Mouse (Mus musculus) spleen, adult 2 months (tissue): ENCODE measurements around the gene Ppp2r1a.

Source experiments
- CTCF ChIP-seq: fragments of 200-500 bp; IDR thresholded peaks from 2 replicates; pipeline ENCODE4 v1.5.1; 2011; ENCODE audit warnings: mild to moderate bottlenecking, inconsistent platforms; ENCODE audit not compliant: insufficient read depth, insufficient read length, insufficient replicate concordance; ENCODE audit errors: extremely low read depth
- POLR2A ChIP-seq: fragments of 200-500 bp; IDR thresholded peaks from 2 replicates; pipeline ENCODE4 v1.6.1; 2011; ENCODE audit warnings: low read depth, low read length, inconsistent platforms

DNA sequence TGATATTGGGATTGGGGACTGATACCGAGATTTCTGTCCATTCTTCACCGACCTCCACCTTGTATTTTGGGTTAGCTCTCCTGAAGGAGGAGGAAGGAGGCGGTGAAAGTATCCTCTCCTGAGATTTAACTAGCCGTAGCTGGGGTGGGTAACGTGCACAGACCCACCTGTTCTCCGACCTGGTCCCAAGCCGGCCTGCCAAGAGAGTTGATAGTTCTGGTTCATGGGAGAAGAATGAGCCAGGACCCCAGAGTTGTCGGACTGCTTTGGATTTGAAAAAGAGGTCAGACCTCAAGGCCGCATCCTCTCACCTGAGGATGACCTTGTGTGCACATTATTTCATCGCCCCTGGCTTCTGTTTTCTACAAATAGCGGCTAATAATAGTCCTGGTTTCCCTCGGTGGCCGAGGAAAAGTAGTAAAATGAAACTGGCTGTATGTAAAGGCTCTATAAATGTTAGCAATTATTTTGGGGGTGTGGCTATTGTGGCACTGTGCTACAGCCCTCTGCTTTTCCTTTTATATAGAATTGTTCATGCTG lies 985 bp downstream of the Ppp2r1a start:
- TF ChIP-seq CTCF = no peak
- no peak for TF ChIP-seq POLR2A
